Mouse (Mus musculus) forebrain, embryonic 15.5 days (tissue): ENCODE data around the gene Dnah11. TPM values are rescaled to one million over a fixed set of nuclear protein-coding genes. Genes with fewer than 3 reads are reported as not detected.

Experiments
- polyA plus RNA-seq: library from polyadenylated mRNA; unstranded; fragments of >200 nt; fragmentation: Nextera tagmentation; extraction: Ambion mirVana; gene quantifications from 2 replicates; pipeline ENCODE4 v1.2.1, GENCODE M21; 2015

The Dnah11 gene
- polyA plus RNA-seq, 1 experiment from 2014 or later: 0.46 TPM

Other genes starting within 250 kb of the Dnah11 start
- 24.6 and 24.9 TPM in 2 replicates for gene Sp4, start 102.4 kb upstream of the Dnah11 start, polyA plus RNA-seq